Mouse (Mus musculus): ENCODE measurements at regions not wholly inside any gene's neighbourhood (a gene's known extent, or its start where the extent isn't known, plus 50 kb on each side); places are given as distances from the start of the nearest gene placed in this dataset.

DNA sequence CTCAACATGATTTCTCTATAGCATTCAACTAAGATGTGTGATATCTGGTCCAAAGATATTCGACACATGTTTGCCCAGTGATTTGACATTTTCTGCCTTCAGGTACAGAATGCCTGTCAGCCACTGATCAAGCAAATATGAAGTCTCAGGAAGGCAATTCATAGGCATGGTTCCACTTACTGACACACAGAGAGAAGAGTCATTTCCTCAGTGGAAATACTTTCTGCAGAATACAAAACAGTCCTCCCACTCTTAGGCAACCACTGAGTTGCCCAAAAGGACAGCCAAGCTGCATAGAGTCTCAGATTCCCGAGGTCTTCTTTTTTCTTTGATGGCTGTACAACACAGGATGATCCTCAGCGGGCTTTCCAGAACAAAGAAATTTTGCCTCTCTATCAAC, 110.9 kb downstream of the Ndufa4 start:
- Histone ChIP-seq H3K4me1 (no peaks in the 10 kb centered on the region), H3K9ac (no peak overlapping the region), H3K36me3 (no peaks in the 10 kb centered on the region), H3K27ac (no peak overlapping the region), H3K9me3 (no peaks in the 10 kb centered on the region), H3K4me3 (replicated peaks) (no peak overlapping the region), H3K27me3 (replicated peaks) (no peaks in the 10 kb centered on the region), H3K4me2 (no peak overlapping the region)
- no peak for ATAC-seq (ENCODE audit: insufficient read depth, low FRiP score, low read depth)
- 74% methylated on average over 3 of the region's 3 CpGs for WGBS

DNA sequence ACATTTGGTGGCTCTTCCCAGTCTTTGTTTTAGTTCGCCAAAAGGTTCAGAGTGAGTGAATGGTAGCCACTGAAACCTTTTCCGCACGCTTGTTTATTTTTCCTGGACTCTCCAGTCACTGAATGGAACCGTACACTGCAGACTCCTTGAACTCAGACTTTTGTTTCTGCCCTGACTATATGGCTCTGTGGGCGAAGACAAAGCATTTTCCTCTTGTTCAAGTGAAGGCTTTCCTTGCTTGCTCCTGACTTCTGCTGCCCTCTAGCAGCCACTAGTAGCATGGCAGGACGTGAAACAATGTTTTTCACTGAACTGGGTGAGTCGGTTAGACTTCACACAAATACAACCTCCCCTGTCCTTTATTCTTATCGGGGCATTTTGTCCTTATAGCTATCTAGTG, 113.9 kb downstream of the Ndufa4 start:
- no peaks in the 10 kb centered on the region for H3K9me3 ChIP-seq
- H3K4me2 ChIP-seq, result no peak overlapping the region
- no peak overlapping the region for H3K9ac ChIP-seq
- H3K36me3 ChIP-seq, result no peaks in the 10 kb centered on the region
- no peak for ATAC-seq (ENCODE audit: insufficient read depth, low FRiP score, low read depth)
- 31% methylated on average over 8 of the region's 8 CpGs for WGBS
- no peak overlapping the region for H3K27ac ChIP-seq
- no peaks in the 10 kb centered on the region for H3K4me1 ChIP-seq
- no peak overlapping the region for H3K4me3 ChIP-seq (replicated peaks)
- H3K27me3 ChIP-seq (replicated peaks), result no peaks in the 10 kb centered on the region

DNA sequence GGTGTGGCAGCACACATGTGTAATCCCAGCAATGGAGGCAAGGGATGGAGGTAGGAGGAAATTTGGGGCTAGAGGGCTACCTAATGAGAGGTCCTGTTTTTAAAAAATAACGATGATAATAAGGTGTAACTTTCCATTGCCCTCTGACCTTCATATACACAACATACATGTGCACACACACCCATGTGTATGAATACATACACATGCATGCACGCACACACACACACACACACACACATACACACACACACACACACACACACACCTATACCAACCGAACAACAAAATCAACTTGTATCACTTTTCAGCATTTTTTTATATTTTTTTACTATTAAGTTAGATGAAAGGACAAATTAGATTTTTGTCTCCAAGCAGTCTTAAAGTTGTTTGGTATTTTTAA, 115.1 kb downstream of the Ndufa4 start:
- no peaks in the 10 kb centered on the region for H3K4me1 ChIP-seq
- no peaks in the 10 kb centered on the region for H3K9me3 ChIP-seq
- no peaks in the 10 kb centered on the region for H3K36me3 ChIP-seq
- no peak overlapping the region for H3K4me3 ChIP-seq (replicated peaks)
- no peak overlapping the region for H3K9ac ChIP-seq
- no peaks in the 10 kb centered on the region for H3K27me3 ChIP-seq (replicated peaks)
- 94% methylated on average over 3 of the region's 3 CpGs for WGBS
- H3K27ac ChIP-seq, result no peak overlapping the region
- no peak for ATAC-seq (ENCODE audit: insufficient read depth, low FRiP score, low read depth)
- H3K4me2 ChIP-seq, result no peak overlapping the region

DNA sequence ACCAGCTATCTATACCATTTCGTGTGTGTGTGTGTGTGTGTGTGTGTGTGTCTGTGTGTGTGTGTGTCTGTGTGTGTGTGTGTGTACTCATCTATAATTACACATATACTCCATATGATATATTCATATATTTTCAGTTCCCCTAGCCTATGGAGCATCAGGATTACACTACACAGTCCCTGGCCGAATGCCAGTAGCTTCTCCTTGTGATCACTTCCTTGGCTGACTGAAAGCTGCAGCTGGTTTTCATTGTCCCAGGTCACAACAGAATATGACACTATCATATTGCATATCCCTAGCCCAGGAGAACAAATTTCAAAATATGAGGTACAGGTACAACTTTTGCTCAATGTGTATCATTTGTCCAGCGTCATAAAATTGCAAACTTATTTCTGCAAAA, 116.2 kb downstream of the Ndufa4 start:
- WGBS, result 69% methylated on average over 3 of the region's 3 CpGs
- no peak for ATAC-seq (ENCODE audit: insufficient read depth, low FRiP score, low read depth)
- Histone ChIP-seq H3K4me1 (no peaks in the 10 kb centered on the region), H3K36me3 (no peaks in the 10 kb centered on the region), H3K9me3 (no peaks in the 10 kb centered on the region), H3K27me3 (replicated peaks) (no peaks in the 10 kb centered on the region), H3K4me2 (no peak overlapping the region), H3K27ac (no peak overlapping the region), H3K4me3 (replicated peaks) (no peak overlapping the region), H3K9ac (no peak overlapping the region)

DNA sequence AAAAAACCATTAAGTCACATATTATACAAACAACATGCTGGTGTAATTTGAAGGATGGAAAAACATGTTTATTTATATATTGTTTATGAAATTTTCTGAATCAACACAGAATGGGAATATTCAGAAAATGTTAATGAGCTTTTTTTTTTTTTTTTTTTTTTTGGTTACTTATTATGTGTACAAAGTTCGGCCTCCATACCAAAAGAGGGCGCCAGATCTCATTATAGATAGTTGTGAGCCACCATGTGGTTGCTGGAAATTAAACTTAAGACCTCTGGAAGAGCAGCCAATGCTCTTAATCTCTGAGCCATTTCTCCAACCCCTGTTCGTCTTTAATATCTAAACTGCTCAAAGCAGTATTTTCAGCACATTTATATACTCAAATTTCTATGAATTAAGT, 133.3 kb downstream of the Ndufa4 start:
- no peak overlapping the region for H3K4me2 ChIP-seq
- WGBS, result 78% methylated on average over 3 of the region's 3 CpGs
- H3K27me3 ChIP-seq (replicated peaks), result no peaks in the 10 kb centered on the region
- H3K4me3 ChIP-seq (replicated peaks), result no peak overlapping the region
- no peaks in the 10 kb centered on the region for H3K9me3 ChIP-seq
- H3K27ac ChIP-seq, result no peak overlapping the region
- no peak for ATAC-seq (ENCODE audit: insufficient read depth, low FRiP score, low read depth)
- no peaks in the 10 kb centered on the region for H3K36me3 ChIP-seq
- H3K4me1 ChIP-seq, result no peaks in the 10 kb centered on the region
- no peak overlapping the region for H3K9ac ChIP-seq

DNA sequence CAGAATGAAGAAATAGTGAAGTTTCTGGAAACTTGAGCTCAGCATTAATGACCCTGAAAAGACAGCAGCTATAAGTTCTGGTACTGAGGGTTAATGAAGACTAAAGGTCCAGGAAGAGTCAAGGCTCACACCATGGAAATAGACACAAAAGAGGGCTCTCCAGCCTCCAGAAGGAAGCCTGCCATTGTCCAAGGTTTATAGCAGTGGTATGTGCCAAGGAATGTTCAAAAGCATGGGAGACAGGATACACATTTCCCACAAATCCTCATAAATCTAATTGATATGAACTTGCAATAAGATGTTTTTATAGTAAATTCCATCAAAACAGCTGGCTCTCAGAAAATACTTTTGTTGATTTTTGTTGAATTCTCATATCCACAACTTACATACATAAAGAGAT, 144.4 kb downstream of the Ndufa4 start:
- Histone ChIP-seq H3K27ac (no peak overlapping the region), H3K36me3 (no peaks in the 10 kb centered on the region), H3K4me1 (no peaks in the 10 kb centered on the region), H3K4me2 (no peak overlapping the region), H3K4me3 (replicated peaks) (no peak overlapping the region), H3K9ac (no peak overlapping the region), H3K27me3 (replicated peaks) (no peaks in the 10 kb centered on the region), H3K9me3 (no peaks in the 10 kb centered on the region)
- no peak for ATAC-seq (ENCODE audit: insufficient read depth, low FRiP score, low read depth)

DNA sequence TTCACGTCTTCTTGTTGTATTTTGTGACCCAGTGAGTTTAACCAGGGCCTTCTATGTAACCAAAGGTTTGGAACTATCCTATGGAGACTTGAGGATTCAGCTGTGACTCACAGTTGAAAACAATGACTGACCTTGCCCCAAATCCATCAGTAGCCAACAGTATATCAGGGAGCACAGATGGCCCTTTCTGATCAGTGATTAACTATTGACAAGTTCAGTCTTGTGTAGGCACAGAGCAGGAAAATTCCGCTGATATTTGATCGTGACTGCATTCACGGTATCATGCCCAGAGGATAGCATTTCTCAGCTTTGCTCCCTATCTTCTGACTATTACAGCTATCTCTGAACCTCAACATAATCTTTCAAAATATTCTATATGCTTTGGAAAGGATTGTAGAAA, 169.6 kb downstream of the Ndufa4 start:
- Histone ChIP-seq H3K4me3 (replicated peaks) (no peak overlapping the region), H3K4me1 (no peaks in the 10 kb centered on the region), H3K27me3 (replicated peaks) (no peaks in the 10 kb centered on the region), H3K9ac (no peak overlapping the region), H3K27ac (no peak overlapping the region), H3K36me3 (no peaks in the 10 kb centered on the region), H3K9me3 (no peaks in the 10 kb centered on the region), H3K4me2 (no peak overlapping the region)
- ATAC-seq (ENCODE audit: insufficient read depth, low FRiP score, low read depth), result no peak
- 81% methylated on average over 4 of the region's 4 CpGs for WGBS

DNA sequence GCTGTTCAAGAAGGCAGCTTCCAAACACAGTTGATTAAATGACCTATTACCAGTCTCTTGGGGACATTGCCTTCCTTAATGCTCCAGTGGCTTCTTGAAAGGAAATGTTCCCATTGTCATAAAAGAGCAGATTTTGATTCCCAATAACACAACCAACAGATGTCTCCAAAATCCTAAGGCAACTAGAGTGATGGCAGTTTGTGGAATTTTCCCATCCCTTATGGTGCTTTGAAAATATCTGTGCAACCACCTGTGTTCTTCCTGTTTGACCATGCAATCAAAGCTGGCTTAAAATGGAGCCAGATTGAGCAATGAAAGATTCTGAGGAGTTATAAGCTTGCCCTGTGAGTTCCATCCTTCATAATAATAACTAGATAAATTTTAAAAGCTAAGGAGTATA, 176.2 kb downstream of the Ndufa4 start:
- Histone ChIP-seq H3K27ac (no peak overlapping the region), H3K9me3 (no peaks in the 10 kb centered on the region)

DNA sequence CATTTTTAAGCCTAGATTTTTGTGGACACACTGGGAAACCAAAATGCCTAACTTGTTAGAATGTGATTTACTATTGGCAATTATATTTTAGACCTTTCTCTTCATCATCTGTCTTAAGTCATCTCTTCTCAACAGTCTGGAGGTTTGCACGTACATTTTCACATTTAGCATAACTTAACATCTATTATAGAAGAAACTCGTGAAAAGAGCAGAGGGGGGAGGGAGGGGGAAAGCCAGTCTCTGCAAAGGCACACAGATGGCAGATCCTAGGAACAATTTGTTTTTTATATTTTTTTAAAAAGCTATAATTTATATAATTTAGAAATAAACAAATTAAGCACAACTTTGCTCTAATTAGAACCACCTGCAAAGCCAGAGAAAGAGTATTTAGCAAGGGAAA, 176.6 kb downstream of the Ndufa4 start:
- H3K9me3 ChIP-seq, result no peaks in the 10 kb centered on the region
- H3K4me2 ChIP-seq, result no peak overlapping the region
- no peaks in the 10 kb centered on the region for H3K27me3 ChIP-seq (replicated peaks)
- ATAC-seq (ENCODE audit: insufficient read depth, low FRiP score, low read depth), result no peak
- no peak overlapping the region for H3K27ac ChIP-seq
- H3K36me3 ChIP-seq, result no peaks in the 10 kb centered on the region
- WGBS, result 73% methylated on average over 2 of the region's 2 CpGs
- H3K4me3 ChIP-seq (replicated peaks), result no peak overlapping the region
- H3K9ac ChIP-seq, result no peak overlapping the region
- no peaks in the 10 kb centered on the region for H3K4me1 ChIP-seq

More for the DNA sequence above, 176.2 kb downstream of the Ndufa4 start:
- Histone ChIP-seq H3K4me3 (replicated peaks) (no peak overlapping the region), H3K27me3 (replicated peaks) (no peaks in the 10 kb centered on the region), H3K36me3 (no peaks in the 10 kb centered on the region), H3K9ac (no peak overlapping the region), H3K4me1 (no peaks in the 10 kb centered on the region), H3K4me2 (no peak overlapping the region)
- no peak for ATAC-seq (ENCODE audit: insufficient read depth, low FRiP score, low read depth)

DNA sequence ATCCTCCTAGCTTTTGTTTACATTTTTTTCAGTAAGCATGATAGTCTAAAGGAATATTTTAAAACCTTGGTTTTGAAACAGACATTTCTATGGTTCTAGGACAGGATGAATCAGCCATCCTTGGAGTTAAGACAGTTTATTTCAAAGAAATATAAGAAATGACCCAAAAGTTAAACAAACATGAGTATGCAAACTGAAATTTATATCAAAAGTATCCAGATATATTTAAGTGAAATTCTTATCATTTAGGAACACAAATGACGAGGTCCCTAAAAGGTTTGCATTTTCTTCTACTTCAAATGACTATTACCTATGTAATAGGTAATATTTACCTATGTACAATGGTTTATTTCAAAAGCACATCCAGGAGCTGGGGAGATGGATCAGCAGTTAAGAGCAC, 179.5 kb downstream of the Ndufa4 start:
- no peaks in the 10 kb centered on the region for H3K9me3 ChIP-seq
- no peak overlapping the region for H3K4me3 ChIP-seq (replicated peaks)
- no peak overlapping the region for H3K27ac ChIP-seq
- H3K9ac ChIP-seq, result no peak overlapping the region
- ATAC-seq (ENCODE audit: insufficient read depth, low FRiP score, low read depth), result no peak
- no peaks in the 10 kb centered on the region for H3K36me3 ChIP-seq
- 62% methylated on average over 1 of the region's 1 CpGs for WGBS
- H3K4me1 ChIP-seq, result no peaks in the 10 kb centered on the region
- H3K27me3 ChIP-seq (replicated peaks), result no peaks in the 10 kb centered on the region
- no peak overlapping the region for H3K4me2 ChIP-seq

DNA sequence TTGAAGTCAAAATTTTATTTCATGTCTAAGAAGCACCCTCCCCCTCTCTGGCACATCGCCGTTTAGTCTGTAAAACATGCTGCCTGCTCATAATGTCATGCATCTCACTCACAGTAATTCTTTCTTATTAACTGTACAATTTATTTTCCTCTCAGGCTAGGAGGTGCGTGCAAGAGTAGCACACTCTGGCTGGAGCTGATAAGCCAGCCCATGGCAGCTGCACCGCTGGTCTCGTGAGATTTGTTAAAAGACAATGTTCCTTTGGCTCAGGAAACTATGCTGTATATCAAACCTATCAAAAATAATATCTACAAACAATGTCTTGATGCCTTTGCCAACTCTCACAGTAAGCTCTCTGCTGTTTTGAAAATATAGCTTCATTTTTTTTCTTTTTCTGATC, 179.9 kb downstream of the Ndufa4 start:
- Histone ChIP-seq H3K9me3 (no peaks in the 10 kb centered on the region), H3K36me3 (no peaks in the 10 kb centered on the region), H3K9ac (no peak overlapping the region), H3K27me3 (replicated peaks) (no peaks in the 10 kb centered on the region), H3K27ac (no peak overlapping the region), H3K4me2 (no peak overlapping the region), H3K4me3 (replicated peaks) (no peak overlapping the region), H3K4me1 (no peaks in the 10 kb centered on the region)
- 44% methylated on average over 5 of the region's 5 CpGs for WGBS
- ATAC-seq (ENCODE audit: insufficient read depth, low FRiP score, low read depth), result peak; percentile 86

DNA sequence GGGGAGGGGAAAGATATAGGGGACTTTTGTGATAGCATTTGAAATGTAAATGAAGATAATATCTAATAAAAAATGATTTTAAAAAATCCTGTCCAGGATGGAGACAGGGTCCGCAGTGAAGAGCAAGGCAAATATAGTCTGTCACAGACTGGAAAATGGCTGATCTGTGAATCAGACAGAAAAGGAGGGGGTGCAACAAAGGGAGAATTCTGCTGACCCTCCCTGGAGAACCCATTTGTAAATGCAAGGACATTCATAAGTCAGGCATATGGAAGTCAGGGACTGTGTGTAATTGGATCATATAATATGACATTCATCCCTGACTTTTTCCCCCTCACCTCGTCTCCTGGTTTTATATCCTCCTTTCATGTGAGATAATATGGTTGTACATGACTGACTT, 183.8 kb downstream of the Ndufa4 start:
- no peak for ATAC-seq (ENCODE audit: insufficient read depth, low FRiP score, low read depth)
- no peak overlapping the region for H3K4me2 ChIP-seq
- 85% methylated on average over 2 of the region's 2 CpGs for WGBS
- no peak overlapping the region for H3K9ac ChIP-seq
- H3K4me1 ChIP-seq, result no peaks in the 10 kb centered on the region
- no peaks in the 10 kb centered on the region for H3K36me3 ChIP-seq
- no peaks in the 10 kb centered on the region for H3K27me3 ChIP-seq (replicated peaks)
- H3K27ac ChIP-seq, result no peak overlapping the region
- H3K4me3 ChIP-seq (replicated peaks), result no peak overlapping the region
- no peaks in the 10 kb centered on the region for H3K9me3 ChIP-seq

DNA sequence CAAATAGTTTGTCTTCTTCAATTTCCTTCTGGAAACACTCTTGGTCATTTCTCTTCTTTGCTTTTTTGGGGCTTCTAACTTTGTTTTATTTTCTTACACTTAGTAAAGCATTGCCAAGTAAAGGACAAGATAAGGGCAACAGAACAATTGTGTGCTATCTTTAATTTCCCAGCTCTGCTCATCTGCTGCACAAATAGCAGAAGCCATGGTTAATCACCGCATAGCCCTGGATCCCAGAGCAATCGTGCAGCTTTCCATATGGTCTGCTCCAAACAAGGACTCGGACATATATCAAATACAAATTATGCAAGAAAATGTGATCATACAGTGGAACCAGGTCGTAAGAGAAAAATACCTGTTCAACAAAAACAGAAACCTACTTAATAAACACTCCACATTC, 187.0 kb downstream of the Ndufa4 start:
- no peak for ATAC-seq (ENCODE audit: insufficient read depth, low FRiP score, low read depth)
- Histone ChIP-seq H3K4me1 (no peaks in the 10 kb centered on the region), H3K27me3 (replicated peaks) (no peaks in the 10 kb centered on the region), H3K27ac (no peak overlapping the region), H3K9ac (no peak overlapping the region), H3K9me3 (no peaks in the 10 kb centered on the region), H3K4me2 (no peak overlapping the region), H3K4me3 (replicated peaks) (no peak overlapping the region), H3K36me3 (no peaks in the 10 kb centered on the region)
- WGBS, result 72% methylated on average over 4 of the region's 4 CpGs

Data from stomach, embryonic 15.5 days (tissue).